Mouse (Mus musculus): ENCODE results near the gene Unc93b1. TPM values are rescaled to one million over a fixed set of nuclear protein-coding genes. Genes with fewer than 3 reads are reported as not detected.

Unc93b1 gene
- polyA plus RNA-seq, 1 experiment from 2014 or later = 4.8 TPM

GRCm38 (mm10) chr19:3922661-3923371, 12.2 kb upstream of the Unc93b1 start:
- ATAC-seq (ENCODE audit: low FRiP score) = no peak
- Histone ChIP-seq H3K27ac (no peak overlapping the region), H3K36me3 (replicated peaks) (no peaks in the 10 kb centered on the region), H3K9me3 (no peaks in the 10 kb centered on the region), H3K27me3 (no peaks in the 10 kb centered on the region), H3K4me1 (peaks cover 5% of the 10 kb centered on the region; the same call in 1 of the 2 replicates), H3K9ac (no peak overlapping the region), H3K4me3 (replicated peaks) (no peak overlapping the region), H3K4me2 (no peak overlapping the region)
- WGBS = 52% methylated on average over 10 of the region's 10 CpGs

- WGBS = 69% methylated on average over 13 of the region's 13 CpGs
These were observed 11.4 kb upstream of the Unc93b1 start for GRCm38 (mm10) chr19:3923586-3923985.

GRCm38 (mm10) chr19:3924190-3924589, 10.8 kb upstream of the Unc93b1 start:
- 86% methylated on average over 8 of the region's 8 CpGs for WGBS
- H3K36me3 ChIP-seq (replicated peaks) = no peaks in the 10 kb centered on the region

More at GRCm38 (mm10) chr19:3923586-3923985, 11.4 kb upstream of the Unc93b1 start:
- Histone ChIP-seq H3K36me3 (replicated peaks) (no peaks in the 10 kb centered on the region), H3K27me3 (no peaks in the 10 kb centered on the region), H3K9me3 (no peaks in the 10 kb centered on the region), H3K4me3 (replicated peaks) (no peak overlapping the region), H3K9ac (no peak overlapping the region), H3K4me1 (peaks cover 5% of the 10 kb centered on the region; the same call in 1 of the 2 replicates), H3K4me2 (no peak overlapping the region), H3K27ac (no peak overlapping the region)
- no peak for ATAC-seq (ENCODE audit: low FRiP score)

GRCm38 (mm10) chr19:3924868-3925267, 10.1 kb upstream of the Unc93b1 start:
- Histone ChIP-seq H3K4me3 (replicated peaks) (no peak overlapping the region), H3K9me3 (no peaks in the 10 kb centered on the region), H3K4me1 (peaks cover 15% of the 10 kb centered on the region), H3K27me3 (no peaks in the 10 kb centered on the region), H3K4me2 (no peak overlapping the region), H3K36me3 (replicated peaks) (no peaks in the 10 kb centered on the region), H3K27ac (no peak overlapping the region), H3K9ac (no peak overlapping the region)
- ATAC-seq (ENCODE audit: low FRiP score) = no peak
- WGBS = 91% methylated on average over 7 of the region's 7 CpGs

More at GRCm38 (mm10) chr19:3924190-3924589, 10.8 kb upstream of the Unc93b1 start:
- no peaks in the 10 kb centered on the region for H3K9me3 ChIP-seq
- H3K9ac ChIP-seq = no peak overlapping the region
- no peak overlapping the region for H3K4me3 ChIP-seq (replicated peaks)
- H3K27me3 ChIP-seq = no peaks in the 10 kb centered on the region
- ATAC-seq (ENCODE audit: low FRiP score) = no peak
- H3K27ac ChIP-seq = no peak overlapping the region
- H3K4me2 ChIP-seq = no peak overlapping the region
- peaks cover 10% of the 10 kb centered on the region for H3K4me1 ChIP-seq

- ATAC-seq (ENCODE audit: low FRiP score) = no peak
- H3K9me3 ChIP-seq = no peaks in the 10 kb centered on the region
- no peak overlapping the region for H3K4me3 ChIP-seq (replicated peaks)
- H3K27ac ChIP-seq = no peak overlapping the region
- no peaks in the 10 kb centered on the region for H3K36me3 ChIP-seq (replicated peaks)
- H3K4me1 ChIP-seq = peaks cover 15% of the 10 kb centered on the region
- H3K27me3 ChIP-seq = no peaks in the 10 kb centered on the region
- H3K4me2 ChIP-seq = no peak overlapping the region
- WGBS = 72% methylated on average over 6 of the region's 6 CpGs
- no peak overlapping the region for H3K9ac ChIP-seq
These were observed 9.1 kb upstream of the Unc93b1 start for GRCm38 (mm10) chr19:3925859-3926258.

GRCm38 (mm10) chr19:3926279-3926678, 8.7 kb upstream of the Unc93b1 start:
- WGBS = 79% methylated on average over 3 of the region's 3 CpGs
- H3K27ac ChIP-seq = no peak overlapping the region
- no peaks in the 10 kb centered on the region for H3K27me3 ChIP-seq
- H3K9ac ChIP-seq = no peak overlapping the region
- no peaks in the 10 kb centered on the region for H3K36me3 ChIP-seq (replicated peaks)
- H3K4me1 ChIP-seq = peaks cover 15% of the 10 kb centered on the region
- no peaks in the 10 kb centered on the region for H3K9me3 ChIP-seq
- H3K4me2 ChIP-seq = no peak overlapping the region
- ATAC-seq (ENCODE audit: low FRiP score) = no peak
- H3K4me3 ChIP-seq (replicated peaks) = no peak overlapping the region

GRCm38 (mm10) chr19:3926685-3927084, 8.3 kb upstream of the Unc93b1 start:
- H3K4me2 ChIP-seq = no peak overlapping the region
- H3K27ac ChIP-seq = no peak overlapping the region
- H3K4me3 ChIP-seq (replicated peaks) = no peak overlapping the region
- H3K27me3 ChIP-seq = no peaks in the 10 kb centered on the region
- ATAC-seq (ENCODE audit: low FRiP score) = no peak
- no peak overlapping the region for H3K9ac ChIP-seq
- no peaks in the 10 kb centered on the region for H3K36me3 ChIP-seq (replicated peaks)
- whole genome bisulfite sequencing = 71% methylated on average over 6 of the region's 6 CpGs
- H3K9me3 ChIP-seq = no peaks in the 10 kb centered on the region
- H3K4me1 ChIP-seq = peaks cover 15% of the 10 kb centered on the region

GRCm38 (mm10) chr19:3927989-3928388, 7.0 kb upstream of the Unc93b1 start:
- H3K27me3 ChIP-seq = no peaks in the 10 kb centered on the region
- peaks cover 15% of the 10 kb centered on the region for H3K4me1 ChIP-seq
- no peaks in the 10 kb centered on the region for H3K36me3 ChIP-seq (replicated peaks)
- no peak overlapping the region for H3K27ac ChIP-seq
- H3K9ac ChIP-seq = no peak overlapping the region
- ATAC-seq (ENCODE audit: low FRiP score) = no peak
- H3K4me2 ChIP-seq = no peak overlapping the region
- WGBS = 85% methylated on average over 4 of the region's 4 CpGs
- no peak overlapping the region for H3K4me3 ChIP-seq (replicated peaks)
- no peaks in the 10 kb centered on the region for H3K9me3 ChIP-seq

GRCm38 (mm10) chr19:3928779-3929178, 6.2 kb upstream of the Unc93b1 start:
- WGBS = 85% methylated on average over 4 of the region's 4 CpGs
- no peak for ATAC-seq (ENCODE audit: low FRiP score)
- no peaks in the 10 kb centered on the region for H3K27me3 ChIP-seq
- no peak overlapping the region for H3K9ac ChIP-seq
- no peaks in the 10 kb centered on the region for H3K9me3 ChIP-seq
- H3K27ac ChIP-seq = no peak overlapping the region
- H3K4me2 ChIP-seq = no peak overlapping the region
- peaks cover 13% of the 10 kb centered on the region for H3K4me1 ChIP-seq
- H3K4me3 ChIP-seq (replicated peaks) = no peak overlapping the region
- no peaks in the 10 kb centered on the region for H3K36me3 ChIP-seq (replicated peaks)

GRCm38 (mm10) chr19:3929211-3929941, 5.6 kb upstream of the Unc93b1 start, which contains the start of gene Aldh3b1:
Gene Aldh3b1, minus strand, starts transcription at chr19:3929808.
- peak within 1 kb of the TSS; percentile 44; the same call in 1 of the 2 replicates for H3K27ac ChIP-seq
- WGBS = 65% methylated on average over 12 of the region's 12 CpGs
- peaks cover 11% of the 10 kb centered on the region for H3K4me1 ChIP-seq
- H3K9me3 ChIP-seq = no peaks in the 10 kb centered on the region
- no peak for ATAC-seq (ENCODE audit: low FRiP score)
- H3K9ac ChIP-seq = no peak within 1 kb of the TSS
- no peak within 1 kb of the TSS for H3K4me3 ChIP-seq (replicated peaks)
- peaks cover 1% of the 10 kb centered on the region; the same call in 1 of the 2 replicates for H3K27me3 ChIP-seq
- no peaks in the 10 kb centered on the region for H3K36me3 ChIP-seq (replicated peaks)
- no peak within 1 kb of the TSS for H3K4me2 ChIP-seq

- 78% methylated on average over 21 of the region's 21 CpGs for WGBS
- no peak overlapping the region for H3K4me3 ChIP-seq (replicated peaks)
- H3K9ac ChIP-seq = no peak overlapping the region
- no peak overlapping the region for H3K4me2 ChIP-seq
- no peaks in the 10 kb centered on the region for H3K9me3 ChIP-seq
- H3K27ac ChIP-seq = 0 out of 2 replicates have a peak overlapping the region, but pooled peaks have one; percentile 44
- peaks cover 10% of the 10 kb centered on the region; the same call in 1 of the 2 replicates for H3K27me3 ChIP-seq
- peaks cover 15% of the 10 kb centered on the region for H3K4me1 ChIP-seq
- H3K36me3 ChIP-seq (replicated peaks) = no peaks in the 10 kb centered on the region
- no peak for ATAC-seq (ENCODE audit: low FRiP score)
These were observed 4.5 kb upstream of the Unc93b1 start for GRCm38 (mm10) chr19:3930262-3931057.

GRCm38 (mm10) chr19:3931716-3932115, 3.3 kb upstream of the Unc93b1 start:
- H3K27me3 ChIP-seq = peaks cover 23% of the 10 kb centered on the region
- no peak overlapping the region for H3K27ac ChIP-seq
- H3K4me1 ChIP-seq = peaks cover 24% of the 10 kb centered on the region
- no peaks in the 10 kb centered on the region for H3K36me3 ChIP-seq (replicated peaks)
- no peak for ATAC-seq (ENCODE audit: low FRiP score)
- no peaks in the 10 kb centered on the region for H3K9me3 ChIP-seq
- H3K4me2 ChIP-seq = no peak overlapping the region
- no peak overlapping the region for H3K9ac ChIP-seq
- H3K4me3 ChIP-seq (replicated peaks) = no peak overlapping the region
- 91% methylated on average over 9 of the region's 9 CpGs for whole genome bisulfite sequencing

Measured in forebrain, embryonic 12.5 days (tissue).